Mouse (Mus musculus) kidney, postnatal 0 days (tissue): Measurements from ENCODE around the gene Nup214. TPM values are rescaled to one million over a fixed set of nuclear protein-coding genes. Genes with fewer than 3 reads are reported as not detected.

Experiments used
- ATAC-seq: fragments of 200-750 bp; cut with Nextera tagmentation; replicated peaks from 2 replicates; pipeline ENCODE4 v1.8.0; 2017; ENCODE audit warnings: low read depth, moderate number of reproducible peaks, moderate TSS enrichment, moderate library complexity; ENCODE audit not compliant: low FRiP score
- DNase-seq: peaks from one replicate; pipeline ENCODE4 v3.0.0-alpha.2; 2016; ENCODE audit warnings: low spot score
- H3K27ac ChIP-seq: fragments of 300-500 bp; sonication (generic); 2 replicates; pipeline ENCODE4 v1.5.1; 2014; ENCODE audit warnings: mild to moderate bottlenecking
- H3K27me3 ChIP-seq: fragments of 300-500 bp; sonication (generic); 2 replicates; pipeline ENCODE4 v1.6.1; 2014; ENCODE audit warnings: low read length, mixed read lengths; ENCODE audit not compliant: insufficient read depth
- H3K36me3 ChIP-seq: fragments of 300-500 bp; sonication (generic); 2 replicates; pipeline ENCODE4 v1.6.1; 2014; ENCODE audit warnings: low read length, mixed read lengths; ENCODE audit not compliant: insufficient read depth
- H3K4me1 ChIP-seq: fragments of 300-500 bp; sonication (generic); replicated peaks from 2 replicates; pipeline ENCODE4 v1.6.1; 2014; ENCODE audit warnings: antibody characterized with exemption, low read length, mixed read lengths; ENCODE audit not compliant: insufficient read depth
- H3K4me2 ChIP-seq: fragments of 300-500 bp; sonication (generic); 2 replicates; pipeline ENCODE4 v1.6.1; 2014; ENCODE audit warnings: mild to moderate bottlenecking, low read length, moderate library complexity, mixed read lengths
- H3K4me3 ChIP-seq: fragments of 300-500 bp; sonication (generic); replicated peaks from 2 replicates; pipeline ENCODE4 v1.5.1; 2014; ENCODE audit warnings: low read depth, low read length
- H3K9ac ChIP-seq: fragments of 300-500 bp; sonication (generic); 2 replicates; pipeline ENCODE4 v1.6.1; 2014; ENCODE audit warnings: low read depth, low read length
- H3K9me3 ChIP-seq: fragments of 300-500 bp; sonication (generic); replicated peaks from 2 replicates; pipeline ENCODE4 v1.6.1; 2016; ENCODE audit warnings: low read length, inconsistent platforms, mixed read lengths
- CTCF ChIP-seq: IDR thresholded peaks from 2 replicates; pipeline ENCODE4 v1.5.1; 2016; ENCODE audit warnings: antibody characterized with exemption, low read depth, mild to moderate bottlenecking, moderate library complexity
- WGBS: fragments of 180-500 bp; shearing (Covaris S2); extraction: QIAGEN DNeasy Blood & Tissue Kit; methylation state at CpG from one replicate; pipeline ENCODE4 v1.1.7; 2014; 5-methylcytosine and 5-hydroxymethylcytosine counted together
- polyA plus RNA-seq: library from polyadenylated mRNA; unstranded; fragments of >200 nt; fragmentation: Nextera tagmentation; extraction: Ambion mirVana; gene quantifications from 2 replicates; pipeline ENCODE4 v1.2.1, GENCODE M21; 2015

Gene Nup214
- polyA plus RNA-seq, 1 experiment from 2014 or later = 57.6 TPM

DNA sequence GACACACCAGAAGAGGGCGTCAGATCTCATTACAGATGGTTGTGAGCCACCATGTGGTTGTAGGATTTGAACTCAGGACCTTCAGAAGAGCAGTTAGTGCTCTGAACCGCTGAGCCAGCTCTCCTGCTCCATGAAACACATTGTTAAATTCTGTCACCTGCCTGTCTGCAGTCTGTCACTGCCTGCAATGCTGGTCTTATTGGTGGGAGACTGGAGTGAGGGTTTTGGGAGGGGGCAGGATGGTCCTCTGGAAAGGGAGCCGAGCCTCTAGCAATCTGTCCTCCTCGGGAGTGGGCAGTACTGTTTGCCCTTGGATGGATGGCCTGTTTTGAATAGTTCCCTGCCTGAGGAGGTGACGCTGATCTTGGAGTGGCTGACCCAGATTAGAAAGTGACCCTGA lies 69.6 kb downstream of the Nup214 start:
- H3K4me1 ChIP-seq = no peaks in the 10 kb centered on the region
- DNase-seq (no peak), ATAC-seq (no peak)
- TF ChIP-seq CTCF = no peak
- 66% methylated on average over 5 of the region's 5 CpGs for WGBS
- peaks cover 47% of the 10 kb centered on the region for H3K36me3 ChIP-seq
- no peaks in the 10 kb centered on the region for H3K9me3 ChIP-seq
- H3K4me2 ChIP-seq = no peak overlapping the region
- no peak overlapping the region for H3K9ac ChIP-seq
- H3K4me3 ChIP-seq = no peak overlapping the region
- no peaks in the 10 kb centered on the region for H3K27me3 ChIP-seq
- H3K27ac ChIP-seq = no peak overlapping the region

DNA sequence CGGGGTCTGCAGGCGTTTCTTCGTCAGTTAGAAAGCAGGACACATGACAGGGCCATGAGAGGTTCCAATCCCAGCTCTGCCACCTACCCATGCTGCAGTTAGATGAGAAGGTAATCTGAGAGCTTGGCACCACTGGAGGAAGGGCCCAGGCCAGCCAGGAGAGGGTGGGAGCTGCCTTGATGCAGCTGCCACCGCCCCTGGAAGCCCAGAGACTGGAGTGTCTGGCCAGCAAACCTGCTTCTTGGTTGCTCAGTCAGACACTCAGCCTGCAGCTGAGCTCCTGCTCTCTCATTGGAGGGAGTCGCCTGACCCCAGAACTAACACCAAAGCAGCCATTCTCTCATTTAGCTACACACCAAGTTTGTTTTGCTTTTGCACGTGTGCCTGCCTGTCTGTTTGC lies 71.1 kb downstream of the Nup214 start:
- TF ChIP-seq CTCF = no peak
- Histone ChIP-seq H3K27me3 (no peaks in the 10 kb centered on the region), H3K4me3 (no peak overlapping the region), H3K9me3 (no peaks in the 10 kb centered on the region), H3K27ac (no peak overlapping the region), H3K9ac (no peak overlapping the region), H3K4me1 (no peaks in the 10 kb centered on the region), H3K36me3 (peaks cover 43% of the 10 kb centered on the region), H3K4me2 (no peak overlapping the region)
- 43% methylated on average over 6 of the region's 6 CpGs for WGBS
- no peak for ATAC-seq
- peak; percentile 31 for DNase-seq

DNA sequence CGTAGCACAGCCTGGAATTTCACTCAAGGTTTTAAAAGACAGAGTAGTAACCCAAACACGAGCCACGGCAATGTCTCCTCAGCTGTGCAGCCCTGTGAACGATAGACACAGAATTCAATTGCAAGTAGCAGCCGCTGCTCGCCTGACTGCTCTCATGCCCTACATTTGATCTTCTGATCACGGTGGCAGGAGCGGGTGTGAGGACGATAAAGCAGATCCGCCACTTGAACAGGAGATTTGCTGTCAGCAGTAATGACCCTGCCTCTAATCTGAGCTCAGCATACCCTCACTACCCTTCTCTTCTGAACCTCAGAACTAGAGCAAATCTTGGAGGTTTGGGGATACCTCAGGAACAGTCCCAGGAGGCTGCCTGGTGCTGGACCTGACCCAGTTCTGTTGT lies 71.8 kb downstream of the Nup214 start:
- 57% methylated on average over 10 of the region's 10 CpGs for WGBS

DNA sequence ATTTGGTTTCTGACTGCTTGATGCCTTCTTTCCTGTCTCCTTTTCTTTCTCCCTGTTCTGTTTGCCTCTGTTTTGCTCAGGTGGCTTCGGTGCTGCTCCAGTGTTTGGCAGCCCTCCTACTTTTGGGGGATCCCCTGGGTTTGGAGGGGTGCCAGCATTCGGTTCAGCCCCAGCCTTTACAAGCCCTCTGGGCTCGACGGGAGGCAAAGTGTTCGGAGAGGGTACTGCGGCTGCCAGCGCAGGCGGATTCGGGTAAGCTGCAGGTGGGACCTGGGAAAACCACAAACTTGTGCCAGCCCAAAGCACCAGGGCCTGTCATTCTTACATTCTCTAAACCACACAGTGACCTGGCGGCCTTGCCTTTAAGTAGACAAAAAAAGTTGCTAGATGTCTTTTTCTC lies 73.1 kb downstream of the Nup214 start:
- TF ChIP-seq CTCF = no peak
- Histone ChIP-seq H3K4me2 (no peak overlapping the region), H3K27ac (no peak overlapping the region), H3K36me3 (peaks cover 55% of the 10 kb centered on the region), H3K27me3 (no peaks in the 10 kb centered on the region), H3K4me3 (no peak overlapping the region), H3K9ac (no peak overlapping the region), H3K9me3 (no peaks in the 10 kb centered on the region), H3K4me1 (no peaks in the 10 kb centered on the region)
- no peak for ATAC-seq
- DNase-seq = no peak
- WGBS = 94% methylated on average over 10 of the region's 10 CpGs

More for the DNA sequence above, 71.8 kb downstream of the Nup214 start:
- H3K4me2 ChIP-seq = no peak overlapping the region
- no peaks in the 10 kb centered on the region for H3K4me1 ChIP-seq
- DNase-seq (peak; percentile 53), ATAC-seq (no peak)
- H3K9me3 ChIP-seq = no peaks in the 10 kb centered on the region
- TF ChIP-seq CTCF = no peak
- no peak overlapping the region for H3K4me3 ChIP-seq
- no peak overlapping the region for H3K27ac ChIP-seq
- peaks cover 46% of the 10 kb centered on the region for H3K36me3 ChIP-seq
- no peaks in the 10 kb centered on the region for H3K27me3 ChIP-seq
- H3K9ac ChIP-seq = no peak overlapping the region

DNA sequence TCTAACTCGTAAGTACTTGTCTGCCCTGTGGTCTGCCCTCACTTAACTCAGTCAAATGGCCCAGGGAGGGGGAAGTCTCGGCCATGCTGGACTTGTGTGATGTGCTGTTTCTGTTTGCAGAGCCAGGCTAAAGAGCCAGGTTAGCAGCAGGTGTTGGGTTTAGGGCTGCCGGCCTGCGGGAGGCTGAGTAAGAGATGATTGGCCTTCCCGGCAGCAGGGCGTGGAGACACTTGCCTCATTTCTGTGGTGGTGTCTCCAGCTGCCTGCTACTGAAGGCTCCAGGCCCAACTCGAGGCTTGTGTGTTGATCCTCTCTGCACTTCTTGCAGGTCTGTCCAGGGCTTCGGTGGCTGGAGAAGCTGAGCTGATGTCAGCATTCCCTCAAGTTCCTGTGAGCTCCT lies 77.6 kb downstream of the Nup214 start:
- Histone ChIP-seq H3K4me1 (no peaks in the 10 kb centered on the region), H3K27me3 (no peaks in the 10 kb centered on the region), H3K9me3 (no peaks in the 10 kb centered on the region), H3K36me3 (peaks cover 38% of the 10 kb centered on the region), H3K27ac (no peak overlapping the region), H3K4me2 (no peak overlapping the region), H3K9ac (no peak overlapping the region), H3K4me3 (no peak overlapping the region)
- TF ChIP-seq CTCF = no peak
- 74% methylated on average over 8 of the region's 8 CpGs for WGBS
- ATAC-seq (no peak), DNase-seq (no peak)

DNA sequence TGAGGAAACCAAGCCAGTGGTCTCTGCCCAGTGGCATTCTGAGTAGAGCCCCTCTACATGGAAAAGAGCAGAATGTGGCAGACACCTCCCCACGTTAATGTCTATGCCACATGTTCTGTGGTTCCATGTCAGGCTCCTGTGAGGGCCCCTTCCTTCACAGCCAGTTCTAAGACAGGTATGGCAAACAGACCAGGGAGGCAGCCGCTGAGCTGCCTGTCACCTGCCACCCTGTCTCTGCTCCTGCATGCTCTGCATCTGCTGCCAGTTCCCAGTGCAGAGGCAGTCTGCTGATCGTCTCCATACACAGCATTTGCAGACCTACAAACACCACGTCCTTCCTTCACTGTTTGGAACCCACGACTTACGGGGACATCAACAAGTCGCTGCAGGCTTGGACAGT lies 78.2 kb downstream of the Nup214 start:
- no peak overlapping the region for H3K9ac ChIP-seq
- H3K4me1 ChIP-seq = no peaks in the 10 kb centered on the region
- peaks cover 31% of the 10 kb centered on the region for H3K36me3 ChIP-seq
- no peak overlapping the region for H3K27ac ChIP-seq
- H3K9me3 ChIP-seq = no peaks in the 10 kb centered on the region
- 92% methylated on average over 7 of the region's 7 CpGs for WGBS
- no peak for TF ChIP-seq CTCF
- H3K27me3 ChIP-seq = no peaks in the 10 kb centered on the region
- DNase-seq (no peak), ATAC-seq (no peak)
- H3K4me2 ChIP-seq = no peak overlapping the region
- H3K4me3 ChIP-seq = no peak overlapping the region

DNA sequence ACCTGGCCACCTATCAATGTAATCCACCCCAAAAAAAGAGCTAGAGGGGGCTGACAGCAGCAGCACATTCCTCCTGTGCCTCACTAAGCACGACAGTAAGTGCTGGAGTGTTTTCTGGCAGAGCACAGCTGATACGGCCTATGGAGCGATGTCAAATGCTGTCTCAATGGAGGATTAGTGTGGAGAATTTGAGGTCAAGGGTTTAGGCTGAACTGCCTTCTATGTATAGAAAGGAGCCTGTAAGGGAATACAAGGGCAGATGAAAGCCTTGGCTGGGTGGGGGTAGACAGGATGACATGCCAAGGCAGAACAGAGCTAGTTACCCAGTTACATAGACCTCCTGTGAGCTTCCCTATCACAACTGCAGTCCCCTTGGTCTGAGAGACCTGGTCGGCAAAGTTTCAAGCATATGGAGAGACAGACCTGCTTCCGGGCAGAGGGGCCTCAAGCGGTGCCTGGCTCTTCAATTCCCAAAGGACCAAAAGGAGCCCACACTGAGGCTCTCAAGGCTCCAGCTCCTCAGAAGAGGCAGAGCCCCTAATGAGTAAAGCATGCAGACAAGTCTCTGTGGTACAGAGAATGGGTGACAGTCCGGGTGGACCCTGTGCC lies 81.2 kb downstream of the Nup214 start:
- Histone ChIP-seq H3K36me3 (peaks cover 19% of the 10 kb centered on the region), H3K9me3 (no peaks in the 10 kb centered on the region), H3K27ac (no peak overlapping the region), H3K27me3 (no peaks in the 10 kb centered on the region), H3K4me2 (no peak overlapping the region), H3K4me1 (no peaks in the 10 kb centered on the region), H3K9ac (no peak overlapping the region), H3K4me3 (no peak overlapping the region)
- DNase-seq = no peak
- no peak for ATAC-seq
- TF ChIP-seq CTCF = no peak
- 61% methylated on average over 7 of the region's 7 CpGs for WGBS
